Mouse (Mus musculus): ENCODE results near the gene Dgkg. TPM values are rescaled to one million over a fixed set of nuclear protein-coding genes. Genes with fewer than 3 reads are reported as not detected.
A peak's percentile ranks its signal among the peaks of the same experiment; 100 is the strongest.

Gene Dgkg
- total and polyA plus RNA-seq, 2 experiments from 2014 or later = 12.0 to 15.8 TPM

DNA sequence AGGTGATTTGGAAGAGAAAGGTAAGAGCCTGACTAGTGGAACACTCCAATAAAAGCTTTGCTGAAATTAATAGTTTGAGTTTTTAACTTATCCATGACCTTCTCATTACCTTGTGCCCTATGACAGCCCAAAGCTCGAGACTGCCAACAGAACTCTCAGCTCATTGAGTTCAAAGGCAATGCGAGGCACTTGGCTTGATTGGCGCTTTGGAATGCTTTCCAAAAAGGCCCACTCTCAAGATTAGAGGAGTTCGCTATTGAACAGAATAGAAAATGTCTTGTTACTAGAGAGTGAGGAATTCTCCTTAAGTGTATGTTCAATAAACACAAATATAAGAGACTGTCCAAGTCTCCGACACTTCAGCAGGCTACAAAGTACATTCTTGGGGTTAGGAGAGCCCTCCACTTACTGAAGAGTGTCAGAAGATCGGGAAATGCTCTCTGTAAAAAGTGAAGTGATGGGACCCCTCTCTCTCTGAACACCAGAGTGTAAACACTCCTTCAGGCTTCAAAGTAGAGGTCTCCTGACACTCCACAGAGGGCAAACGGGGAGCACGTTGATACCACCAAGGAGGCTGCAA lies 120.3 kb downstream of the Dgkg start:
- no peak overlapping the region for H3K4me2 ChIP-seq (ENCODE audit: low read depth)
- no peak overlapping the region for H3K9ac ChIP-seq
- H3K36me3 ChIP-seq (ENCODE audit: insufficient read depth) = no peaks in the 10 kb centered on the region
- H3K4me1 ChIP-seq (ENCODE audit: insufficient read depth) = no peaks in the 10 kb centered on the region
- no peaks in the 10 kb centered on the region for H3K9me3 ChIP-seq (ENCODE audit: low read length)
- no peaks in the 10 kb centered on the region for H3K27me3 ChIP-seq (ENCODE audit: insufficient read depth, low read length)
- WGBS = 61% methylated on average over 8 of the region's 8 CpGs
- no peak overlapping the region for H3K27ac ChIP-seq (ENCODE audit: low read depth, low read length)
- no peak for ATAC-seq
- DNase-seq = no peak
- no peak overlapping the region for H3K4me3 ChIP-seq (ENCODE audit: low read depth, low read length)
- TF ChIP-seq CTCF (IDR thresholded peaks at IDR 0.05; ENCODE audit: low read depth) = no peak

DNA sequence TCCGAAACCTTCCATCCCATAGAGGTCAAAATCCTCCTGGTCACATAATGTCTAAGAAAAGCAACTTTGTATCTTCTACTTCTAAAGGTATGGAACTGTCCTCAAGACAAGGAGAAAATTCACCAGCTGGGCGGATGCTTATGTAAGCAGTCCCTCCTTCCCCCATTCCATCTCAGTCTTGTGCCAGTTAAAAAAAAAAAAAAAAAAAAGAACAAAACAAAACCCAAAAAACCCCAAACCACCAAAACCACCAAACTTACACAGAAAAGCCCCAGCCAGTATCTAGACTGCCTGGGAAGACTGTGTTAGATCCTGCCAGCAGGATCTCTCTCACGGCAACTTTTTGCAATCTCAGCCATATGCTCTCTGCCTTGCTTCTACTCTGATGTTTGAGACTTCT lies 123.9 kb downstream of the Dgkg start:
- ATAC-seq = no peak
- H3K27ac ChIP-seq (ENCODE audit: low read depth, low read length) = no peak overlapping the region
- no peak overlapping the region for H3K4me2 ChIP-seq (ENCODE audit: low read depth)
- no peak for TF ChIP-seq CTCF (IDR thresholded peaks at IDR 0.05; ENCODE audit: low read depth)
- no peak overlapping the region for H3K9ac ChIP-seq
- no peaks in the 10 kb centered on the region for H3K4me1 ChIP-seq (ENCODE audit: insufficient read depth)
- no peaks in the 10 kb centered on the region for H3K27me3 ChIP-seq (ENCODE audit: insufficient read depth, low read length)
- no peaks in the 10 kb centered on the region for H3K9me3 ChIP-seq (ENCODE audit: low read length)
- DNase-seq = no peak
- H3K4me3 ChIP-seq (ENCODE audit: low read depth, low read length) = no peak overlapping the region
- WGBS = 87% methylated on average over 3 of the region's 3 CpGs
- no peaks in the 10 kb centered on the region for H3K36me3 ChIP-seq (ENCODE audit: insufficient read depth)

- H3K9ac ChIP-seq = no peak overlapping the region
- no peak for TF ChIP-seq CTCF (IDR thresholded peaks at IDR 0.05; ENCODE audit: low read depth)
- H3K36me3 ChIP-seq (ENCODE audit: insufficient read depth) = no peaks in the 10 kb centered on the region
- no peak for ATAC-seq
- no peak overlapping the region for H3K4me2 ChIP-seq (ENCODE audit: low read depth)
- WGBS = 79% methylated on average over 6 of the region's 6 CpGs
- no peak overlapping the region for H3K4me3 ChIP-seq (ENCODE audit: low read depth, low read length)
- H3K27ac ChIP-seq (ENCODE audit: low read depth, low read length) = no peak overlapping the region
- no peaks in the 10 kb centered on the region for H3K4me1 ChIP-seq (ENCODE audit: insufficient read depth)
- no peaks in the 10 kb centered on the region for H3K9me3 ChIP-seq (ENCODE audit: low read length)
- DNase-seq = no peak
- no peaks in the 10 kb centered on the region for H3K27me3 ChIP-seq (ENCODE audit: insufficient read depth, low read length)
These were observed 125.2 kb downstream of the Dgkg start for GRCm38 (mm10) chr16:22531834-22532233.

DNA sequence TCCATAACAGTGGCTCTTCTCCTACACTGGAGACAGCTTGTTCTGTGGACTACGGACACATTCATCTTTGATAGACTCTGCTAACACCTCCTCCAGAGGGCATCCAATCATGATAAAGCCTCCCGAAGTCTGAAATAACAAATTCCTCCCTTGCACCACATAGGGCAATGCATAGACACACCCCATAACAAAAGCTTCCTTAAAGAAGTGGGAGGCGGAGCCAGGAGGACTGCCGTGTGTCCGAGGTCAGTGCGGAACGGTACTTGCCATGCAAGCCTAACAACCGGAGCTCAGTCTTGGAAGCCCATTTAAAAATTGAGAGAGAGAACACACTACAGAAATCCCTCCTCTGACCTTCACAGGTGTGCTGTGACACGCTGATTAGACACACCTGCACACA lies 126.0 kb downstream of the Dgkg start:
- Histone ChIP-seq H3K4me3 (ENCODE audit: low read depth, low read length) (no peak overlapping the region), H3K27me3 (ENCODE audit: insufficient read depth, low read length) (no peaks in the 10 kb centered on the region), H3K27ac (ENCODE audit: low read depth, low read length) (no peak overlapping the region), H3K36me3 (ENCODE audit: insufficient read depth) (no peaks in the 10 kb centered on the region), H3K4me1 (ENCODE audit: insufficient read depth) (no peaks in the 10 kb centered on the region), H3K9ac (no peak overlapping the region), H3K4me2 (ENCODE audit: low read depth) (no peak overlapping the region), H3K9me3 (ENCODE audit: low read length) (no peaks in the 10 kb centered on the region)
- no peak for ATAC-seq
- no peak for DNase-seq
- no peak for TF ChIP-seq CTCF (IDR thresholded peaks at IDR 0.05; ENCODE audit: low read depth)
- 86% methylated on average over 9 of the region's 9 CpGs for WGBS

DNA sequence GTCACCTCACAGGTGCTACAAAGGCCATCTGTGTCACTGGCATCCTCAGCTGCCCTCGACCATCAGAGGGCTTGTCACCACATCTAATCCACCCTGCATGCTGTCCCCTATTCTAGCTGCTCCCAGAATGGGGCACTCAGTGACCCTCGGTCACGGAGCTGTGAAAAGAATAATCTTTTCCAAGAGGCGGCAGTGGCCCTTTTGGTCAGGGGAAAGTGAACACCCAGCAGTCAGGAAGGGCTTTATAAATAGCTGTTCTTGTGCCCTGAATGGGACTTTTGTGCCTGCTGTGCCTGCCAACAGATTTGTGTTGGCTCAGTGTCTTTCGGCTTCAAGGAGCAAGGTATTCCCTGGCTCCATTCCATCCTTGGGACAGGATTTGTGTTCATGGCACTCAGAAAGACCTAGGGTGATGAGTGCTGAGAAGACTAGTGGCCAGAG lies 129.5 kb downstream of the Dgkg start:
- Histone ChIP-seq H3K4me1 (ENCODE audit: insufficient read depth) (no peaks in the 10 kb centered on the region), H3K4me3 (ENCODE audit: low read depth, low read length) (no peak overlapping the region), H3K36me3 (ENCODE audit: insufficient read depth) (no peaks in the 10 kb centered on the region), H3K9ac (no peak overlapping the region), H3K9me3 (ENCODE audit: low read length) (no peaks in the 10 kb centered on the region), H3K4me2 (ENCODE audit: low read depth) (no peak overlapping the region), H3K27me3 (ENCODE audit: insufficient read depth, low read length) (no peaks in the 10 kb centered on the region), H3K27ac (ENCODE audit: low read depth, low read length) (no peak overlapping the region)
- TF ChIP-seq CTCF (IDR thresholded peaks at IDR 0.05; ENCODE audit: low read depth) = no peak
- DNase-seq = no peak
- ATAC-seq = peak; percentile 16; the same call in 1 of the 2 replicates
- WGBS = 22% methylated on average over 5 of the region's 5 CpGs

GRCm38 (mm10) chr16:22526386-22526785 lies 130.6 kb downstream of the Dgkg start:
- Histone ChIP-seq H3K4me1 (ENCODE audit: insufficient read depth) (no peaks in the 10 kb centered on the region), H3K27ac (ENCODE audit: low read depth, low read length) (no peak overlapping the region), H3K27me3 (ENCODE audit: insufficient read depth, low read length) (no peaks in the 10 kb centered on the region), H3K36me3 (ENCODE audit: insufficient read depth) (no peaks in the 10 kb centered on the region), H3K9me3 (ENCODE audit: low read length) (no peaks in the 10 kb centered on the region), H3K9ac (no peak overlapping the region), H3K4me2 (ENCODE audit: low read depth) (no peak overlapping the region), H3K4me3 (ENCODE audit: low read depth, low read length) (no peak overlapping the region)
- ATAC-seq (no peak), DNase-seq (no peak)
- no peak for TF ChIP-seq CTCF (IDR thresholded peaks at IDR 0.05; ENCODE audit: low read depth)
- WGBS = 88% methylated on average over 4 of the region's 4 CpGs

GRCm38 (mm10) chr16:22517431-22518384 lies 139.3 kb downstream of the Dgkg start:
- ATAC-seq (peak; percentile 94), DNase-seq (peak; percentile 81)
- Histone ChIP-seq H3K4me1 (ENCODE audit: insufficient read depth) (no peaks in the 10 kb centered on the region), H3K4me3 (ENCODE audit: low read depth, low read length) (no peak overlapping the region), H3K9me3 (ENCODE audit: low read length) (no peaks in the 10 kb centered on the region), H3K4me2 (ENCODE audit: low read depth) (no peak overlapping the region), H3K27me3 (ENCODE audit: insufficient read depth, low read length) (no peaks in the 10 kb centered on the region), H3K36me3 (ENCODE audit: insufficient read depth) (no peaks in the 10 kb centered on the region), H3K27ac (ENCODE audit: low read depth, low read length) (peak overlapping the region; percentile 54), H3K9ac (no peak overlapping the region)
- TF ChIP-seq CTCF (IDR thresholded peaks at IDR 0.05; ENCODE audit: low read depth) = 0 out of 2 replicates have a peak, but pooled peaks have one; percentile 3
- WGBS = 12% methylated on average over 20 of the region's 20 CpGs
